Mouse (Mus musculus) hindbrain, embryonic 15.5 days (tissue): ENCODE measurements around the gene Map3k20. TPM values are rescaled to one million over a fixed set of nuclear protein-coding genes. Genes with fewer than 3 reads are reported as not detected.

ENCODE experiments used
- ATAC-seq: fragments of 200-750 bp; cut with Nextera tagmentation; 2 replicates; pipeline ENCODE4 v1.8.0; 2017; ENCODE audit warnings: low read depth, moderate number of reproducible peaks, moderate TSS enrichment; ENCODE audit not compliant: low FRiP score
- H3K27ac ChIP-seq: fragments of 300-500 bp; sonication (generic); replicated peaks from 2 replicates; pipeline ENCODE4 v1.5.1; 2015; ENCODE audit warnings: mild to moderate bottlenecking, inconsistent platforms
- H3K27me3 ChIP-seq: fragments of 300-500 bp; sonication (generic); 2 replicates; pipeline ENCODE4 v1.6.1; 2015; ENCODE audit warnings: control low read depth, inconsistent platforms
- H3K36me3 ChIP-seq: fragments of 300-500 bp; sonication (generic); 2 replicates; pipeline ENCODE4 v1.6.1; 2015; ENCODE audit warnings: control low read depth, inconsistent platforms
- H3K4me1 ChIP-seq: fragments of 300-500 bp; sonication (generic); replicated peaks from 2 replicates; pipeline ENCODE4 v1.6.1; 2015; ENCODE audit warnings: control low read depth, inconsistent platforms
- H3K4me2 ChIP-seq: fragments of 300-500 bp; sonication (generic); 2 replicates; pipeline ENCODE4 v1.6.1; 2015; ENCODE audit warnings: moderate library complexity, mild to moderate bottlenecking, inconsistent platforms
- H3K4me3 ChIP-seq: fragments of 300-500 bp; sonication (generic); 2 replicates; pipeline ENCODE4 v1.5.1; 2015; ENCODE audit warnings: mild to moderate bottlenecking, inconsistent platforms
- H3K9ac ChIP-seq: fragments of 300-500 bp; sonication (generic); 2 replicates; pipeline ENCODE4 v1.6.1; 2015; ENCODE audit warnings: inconsistent platforms
- H3K9me3 ChIP-seq: fragments of 300-500 bp; sonication (generic); 2 replicates; pipeline ENCODE4 v1.6.1; 2016; ENCODE audit warnings: control low read depth, inconsistent platforms
- WGBS: fragments of 180-500 bp; shearing (Covaris S2); methylation state at CpG from one replicate; pipeline ENCODE4 v1.1.7; 2015; 5-methylcytosine and 5-hydroxymethylcytosine counted together
- polyA plus RNA-seq: library from polyadenylated mRNA; unstranded; fragments of >200 nt; fragmentation: Nextera tagmentation; extraction: Ambion mirVana; gene quantifications from 2 replicates; pipeline ENCODE4 v1.2.1, GENCODE M21; 2015

Gene Map3k20
- polyA plus RNA-seq, 1 experiment from 2014 or later, result 4.5 TPM

GRCm38 (mm10) chr2:72305738-72306137, 20.3 kb downstream of the Map3k20 start:
- Histone ChIP-seq H3K36me3 (no peaks in the 10 kb centered on the region), H3K9me3 (no peaks in the 10 kb centered on the region), H3K27ac (no peak overlapping the region), H3K4me3 (no peak overlapping the region), H3K27me3 (no peaks in the 10 kb centered on the region), H3K9ac (no peak overlapping the region), H3K4me2 (no peak overlapping the region), H3K4me1 (no peaks in the 10 kb centered on the region)
- no peak for ATAC-seq
- whole genome bisulfite sequencing, result 92% methylated on average over 7 of the region's 7 CpGs

GRCm38 (mm10) chr2:72308351-72308750, 22.9 kb downstream of the Map3k20 start:
- no peak overlapping the region for H3K27ac ChIP-seq
- H3K4me3 ChIP-seq, result no peak overlapping the region
- 89% methylated on average over 5 of the region's 5 CpGs for WGBS
- H3K9ac ChIP-seq, result no peak overlapping the region
- no peaks in the 10 kb centered on the region for H3K9me3 ChIP-seq
- no peaks in the 10 kb centered on the region for H3K4me1 ChIP-seq
- no peak for ATAC-seq
- no peak overlapping the region for H3K4me2 ChIP-seq
- no peaks in the 10 kb centered on the region for H3K27me3 ChIP-seq
- H3K36me3 ChIP-seq, result no peaks in the 10 kb centered on the region

GRCm38 (mm10) chr2:72308981-72309380, 23.5 kb downstream of the Map3k20 start:
- H3K36me3 ChIP-seq, result no peaks in the 10 kb centered on the region
- H3K9ac ChIP-seq, result no peak overlapping the region
- 67% methylated on average over 5 of the region's 5 CpGs for WGBS
- no peak overlapping the region for H3K4me2 ChIP-seq
- H3K27me3 ChIP-seq, result no peaks in the 10 kb centered on the region
- no peak overlapping the region for H3K4me3 ChIP-seq
- H3K9me3 ChIP-seq, result no peaks in the 10 kb centered on the region
- H3K4me1 ChIP-seq, result no peaks in the 10 kb centered on the region
- ATAC-seq, result no peak
- H3K27ac ChIP-seq, result no peak overlapping the region

GRCm38 (mm10) chr2:72311486-72311885, 26.0 kb downstream of the Map3k20 start:
- no peak for ATAC-seq
- Histone ChIP-seq H3K27me3 (no peaks in the 10 kb centered on the region), H3K4me1 (no peaks in the 10 kb centered on the region), H3K4me2 (no peak overlapping the region), H3K4me3 (no peak overlapping the region), H3K36me3 (no peaks in the 10 kb centered on the region), H3K9ac (no peak overlapping the region), H3K27ac (no peak overlapping the region), H3K9me3 (no peaks in the 10 kb centered on the region)
- 83% methylated on average over 8 of the region's 8 CpGs for WGBS

- 82% methylated on average over 11 of the region's 11 CpGs for WGBS
Measured at GRCm38 (mm10) chr2:72313312-72313711, 27.9 kb downstream of the Map3k20 start.

GRCm38 (mm10) chr2:72318421-72318820, 33.0 kb downstream of the Map3k20 start:
- Histone ChIP-seq H3K4me1 (no peaks in the 10 kb centered on the region), H3K9me3 (no peaks in the 10 kb centered on the region), H3K27me3 (no peaks in the 10 kb centered on the region), H3K9ac (no peak overlapping the region), H3K4me3 (no peak overlapping the region), H3K36me3 (no peaks in the 10 kb centered on the region), H3K27ac (no peak overlapping the region), H3K4me2 (no peak overlapping the region)
- 77% methylated on average over 4 of the region's 4 CpGs for WGBS
- no peak for ATAC-seq

More at GRCm38 (mm10) chr2:72313312-72313711, 27.9 kb downstream of the Map3k20 start:
- ATAC-seq, result no peak
- H3K4me3 ChIP-seq, result no peak overlapping the region
- H3K4me2 ChIP-seq, result no peak overlapping the region
- H3K4me1 ChIP-seq, result no peaks in the 10 kb centered on the region
- no peaks in the 10 kb centered on the region for H3K9me3 ChIP-seq
- no peaks in the 10 kb centered on the region for H3K27me3 ChIP-seq
- H3K36me3 ChIP-seq, result no peaks in the 10 kb centered on the region
- H3K9ac ChIP-seq, result no peak overlapping the region
- H3K27ac ChIP-seq, result no peak overlapping the region

GRCm38 (mm10) chr2:72319028-72319798, 33.8 kb downstream of the Map3k20 start:
- Histone ChIP-seq H3K9me3 (no peaks in the 10 kb centered on the region), H3K9ac (no peak overlapping the region), H3K4me1 (peaks cover 5% of the 10 kb centered on the region), H3K27me3 (no peaks in the 10 kb centered on the region), H3K36me3 (no peaks in the 10 kb centered on the region), H3K4me3 (no peak overlapping the region), H3K4me2 (no peak overlapping the region), H3K27ac (no peak overlapping the region)
- WGBS, result 88% methylated on average over 7 of the region's 7 CpGs
- ATAC-seq, result no peak

GRCm38 (mm10) chr2:72320661-72321060, 35.2 kb downstream of the Map3k20 start:
- ATAC-seq, result no peak

GRCm38 (mm10) chr2:72321591-72321990, 36.2 kb downstream of the Map3k20 start:
- Histone ChIP-seq H3K36me3 (no peaks in the 10 kb centered on the region), H3K4me3 (no peak overlapping the region), H3K4me1 (peaks cover 20% of the 10 kb centered on the region), H3K27me3 (no peaks in the 10 kb centered on the region), H3K9ac (no peak overlapping the region), H3K27ac (no peak overlapping the region), H3K9me3 (no peaks in the 10 kb centered on the region), H3K4me2 (no peak overlapping the region)
- ATAC-seq, result no peak
- 72% methylated on average over 5 of the region's 5 CpGs for WGBS

More at GRCm38 (mm10) chr2:72320661-72321060, 35.2 kb downstream of the Map3k20 start:
- no peaks in the 10 kb centered on the region for H3K9me3 ChIP-seq
- H3K9ac ChIP-seq, result no peak overlapping the region
- H3K4me2 ChIP-seq, result no peak overlapping the region
- H3K36me3 ChIP-seq, result no peaks in the 10 kb centered on the region
- WGBS, result 78% methylated on average over 2 of the region's 2 CpGs
- H3K4me1 ChIP-seq, result peaks cover 10% of the 10 kb centered on the region
- no peak overlapping the region for H3K4me3 ChIP-seq
- H3K27me3 ChIP-seq, result no peaks in the 10 kb centered on the region
- no peak overlapping the region for H3K27ac ChIP-seq

GRCm38 (mm10) chr2:72322681-72323353, 37.4 kb downstream of the Map3k20 start:
- WGBS, result 78% methylated on average over 11 of the region's 11 CpGs
- ATAC-seq, result no peak
- Histone ChIP-seq H3K27me3 (no peaks in the 10 kb centered on the region), H3K9me3 (no peaks in the 10 kb centered on the region), H3K4me2 (no peak overlapping the region), H3K9ac (no peak overlapping the region), H3K4me3 (no peak overlapping the region), H3K4me1 (peaks cover 25% of the 10 kb centered on the region), H3K27ac (no peak overlapping the region), H3K36me3 (no peaks in the 10 kb centered on the region)

- Histone ChIP-seq H3K27ac (no peak overlapping the region), H3K4me2 (peak overlapping the region; percentile 39; the same call in 1 of the 2 replicates), H3K4me3 (no peak overlapping the region), H3K9ac (no peak overlapping the region), H3K27me3 (no peaks in the 10 kb centered on the region), H3K4me1 (peaks cover 25% of the 10 kb centered on the region), H3K36me3 (no peaks in the 10 kb centered on the region), H3K9me3 (no peaks in the 10 kb centered on the region)
- 53% methylated on average over 12 of the region's 12 CpGs for WGBS
- ATAC-seq, result no peak
Measured at GRCm38 (mm10) chr2:72324436-72324835, 39.0 kb downstream of the Map3k20 start.

GRCm38 (mm10) chr2:72326491-72326890, 41.1 kb downstream of the Map3k20 start:
- no peak overlapping the region for H3K9ac ChIP-seq
- no peaks in the 10 kb centered on the region for H3K9me3 ChIP-seq
- H3K4me3 ChIP-seq, result no peak overlapping the region
- H3K4me2 ChIP-seq, result peak overlapping the region; percentile 20; the same call in 1 of the 2 replicates
- no peak overlapping the region for H3K27ac ChIP-seq
- H3K27me3 ChIP-seq, result no peaks in the 10 kb centered on the region
- H3K36me3 ChIP-seq, result no peaks in the 10 kb centered on the region
- ATAC-seq, result peak; percentile 38; the same call in 1 of the 2 replicates
- 35% methylated on average over 6 of the region's 6 CpGs for WGBS
- H3K4me1 ChIP-seq, result peaks cover 25% of the 10 kb centered on the region
